Mouse (Mus musculus): ENCODE data around the gene Hsd3b6.

- TF ChIP-seq CTCF (IDR thresholded peaks at IDR 0.05; ENCODE audit: low read depth, low read length) (no peak), POLR2AphosphoS5 (IDR thresholded peaks at IDR 0.05; ENCODE audit: insufficient replicate concordance, low read depth, low read length) (no peak), TAL1 (conservative IDR thresholded peaks at IDR 0.05; ENCODE audit: low read depth, low read length) (no peak)
These were observed 50.1 kb downstream of the Hsd3b6 start for GRCm38 (mm10) chr3:98764155-98764554.
